Mouse (Mus musculus) bone marrow macrophage, adult 2 months (primary cell): Measurements from ENCODE around the gene Syk.

Experiments used
- CTCF ChIP-seq: IDR thresholded peaks from 2 replicates; pipeline ENCODE4 v1.5.1; 2012; ENCODE audit warnings: low read depth, mild to moderate bottlenecking, low read length, moderate library complexity
- POLR2A ChIP-seq: IDR thresholded peaks from 2 replicates; pipeline ENCODE4 v1.6.1; 2012; ENCODE audit warnings: mild to moderate bottlenecking, low read depth, low read length, borderline replicate concordance

GRCm38 (mm10) chr13:52606656-52607275, 23.8 kb downstream of the Syk start:
- no peak for TF ChIP-seq CTCF
- no peak for TF ChIP-seq POLR2A
